Comparison of ENCODE assay signal across 17 mouse cellular contexts in genomic region chr2:68194444-68194843, GRCm38 (mm10).
DNase-seq lines count a peak whose midpoint lies in the region; ATAC-seq and TF ChIP-seq lines count a peak whose summit lies in the region.
"Had no signal": no experiment of that assay in that cellular context is flagged by ENCODE, and none has a peak within 500 bp of the region (broad histone marks: within the 10 kb centered on the region; RNA-seq: fewer than 3 reads in every experiment).

No protein-coding gene starts in this region.

- H3K9ac ChIP-seq in forebrain, embryonic 13.5 days, result no peak overlapping the region
- no peak overlapping the region for H3K9ac ChIP-seq in forebrain, embryonic 16.5 days (replicated peaks; ENCODE audit: low read depth, low read length)
- H3K9ac ChIP-seq: embryonic facial prominence, embryonic 13.5 days; forebrain, postnatal 0 days had no signal

- H3K4me3 ChIP-seq in forebrain, embryonic 13.5 days, result no peak overlapping the region
- no peak overlapping the region for H3K4me3 ChIP-seq in forebrain, embryonic 16.5 days (replicated peaks; ENCODE audit: low read length)
- H3K4me3 ChIP-seq in myocyte, result no peak overlapping the region
- H3K4me3 ChIP-seq: embryonic facial prominence, embryonic 13.5 days had no signal

- WGBS in forebrain, embryonic 13.5 days, result 66% methylated on average over 4 of the region's 4 CpGs
- 45% methylated on average over 4 of the region's 4 CpGs for WGBS in forebrain, embryonic 16.5 days

- peak; percentile 27 for DNase-seq in heart, adult 11 months
- DNase-seq in heart, adult 9 months (ENCODE audit: low spot score in 2 of 2), result no peak
- peak; percentile 42 for DNase-seq in brain, embryonic 14.5 days (ENCODE audit: low read depth)
- no peak for DNase-seq in spleen, postnatal 4 days (ENCODE audit: low spot score in 2 of 2)
- DNase-seq: adrenal gland, adult 2 months; adrenal gland, postnatal 10 days; adrenal gland, postnatal 25 days; cerebellum, adult 11-12 months; cerebellum, adult 2 months; cerebellum, adult 9-10 months; cerebellum, postnatal 10 days; cerebellum, postnatal 25 days; forebrain, postnatal 0 days had no signal

- no peak for TF ChIP-seq POLR2A in brain, embryonic 14.5 days (IDR thresholded peaks at IDR 0.05; ENCODE audit: borderline replicate concordance, extremely low read depth, insufficient read depth, insufficient read length, poor library complexity, severe bottlenecking)
- no peak for TF ChIP-seq POLR2A in myocyte (IDR thresholded peaks at IDR 0.05; ENCODE audit: insufficient read length, low read depth)

- no peak overlapping the region for H3ac ChIP-seq in myocyte (ENCODE audit: control insufficient read depth, insufficient read length)

- no peaks in the 10 kb centered on the region for H3K27me3 ChIP-seq in forebrain, embryonic 13.5 days
- no peaks in the 10 kb centered on the region for H3K27me3 ChIP-seq in forebrain, embryonic 16.5 days (replicated peaks; ENCODE audit: control insufficient read depth, insufficient read depth, low read length)
- no peaks in the 10 kb centered on the region for H3K27me3 ChIP-seq in myocyte (ENCODE audit: control insufficient read depth, insufficient read depth, insufficient read length)
- H3K27me3 ChIP-seq: embryonic facial prominence, embryonic 13.5 days had no signal

- no peaks in the 10 kb centered on the region for H3K36me3 ChIP-seq in forebrain, embryonic 13.5 days (ENCODE audit: poor library complexity, severe bottlenecking)
- H3K36me3 ChIP-seq in forebrain, embryonic 16.5 days (ENCODE audit: control insufficient read depth, insufficient read depth), result no peaks in the 10 kb centered on the region
- no peaks in the 10 kb centered on the region for H3K36me3 ChIP-seq in myocyte (ENCODE audit: control insufficient read depth, insufficient read depth)
- H3K36me3 ChIP-seq: embryonic facial prominence, embryonic 13.5 days had no signal

- H3K4me2 ChIP-seq in forebrain, embryonic 13.5 days, result no peak overlapping the region
- H3K4me2 ChIP-seq in forebrain, embryonic 16.5 days (ENCODE audit: low read length), result no peak overlapping the region
- no peak overlapping the region for H3K4me2 ChIP-seq in myocyte (ENCODE audit: low read depth)
- H3K4me2 ChIP-seq: embryonic facial prominence, embryonic 13.5 days had no signal

- no peak for TF ChIP-seq CTCF in brain, embryonic 14.5 days (IDR thresholded peaks at IDR 0.05; ENCODE audit: borderline replicate concordance, extremely low read depth, insufficient read depth, insufficient read length)

- H3K27ac ChIP-seq in forebrain, embryonic 13.5 days, result no peak overlapping the region
- H3K27ac ChIP-seq in forebrain, embryonic 16.5 days (ENCODE audit: low read length), result no peak overlapping the region
- H3K27ac ChIP-seq: embryonic facial prominence, embryonic 13.5 days had no signal

- H3K79me2 ChIP-seq in myocyte (ENCODE audit: control insufficient read depth, insufficient read depth), result no peaks in the 10 kb centered on the region

- H3K4me1 ChIP-seq in forebrain, embryonic 13.5 days, result 0 out of 2 replicates have a peak, but pooled peaks cover 9% of the 10 kb centered on the region
- H3K4me1 ChIP-seq in forebrain, embryonic 16.5 days (replicated peaks; ENCODE audit: control insufficient read depth, insufficient read depth, low read length), result no peaks in the 10 kb centered on the region
- H3K4me1 ChIP-seq: embryonic facial prominence, embryonic 13.5 days had no signal

- H3K9me3 ChIP-seq in forebrain, embryonic 13.5 days (replicated peaks), result no peaks in the 10 kb centered on the region
- H3K9me3 ChIP-seq in forebrain, embryonic 16.5 days (ENCODE audit: control insufficient read depth, low read length), result no peaks in the 10 kb centered on the region
- H3K9me3 ChIP-seq: embryonic facial prominence, embryonic 13.5 days had no signal

- ATAC-seq in forebrain, embryonic 13.5 days, result peak; percentile 38; the same call in 1 of the 2 replicates
- no peak for ATAC-seq in forebrain, embryonic 16.5 days
- ATAC-seq: forebrain, postnatal 0 days had no signal

TF ChIP-seq in myocyte, 11 proteins besides CTCF, POLR2A, EP300 and RAD21:
- TF ChIP-seq E2F4 (IDR thresholded peaks at IDR 0.05; ENCODE audit: insufficient read depth) (no peak), CEBPB (IDR thresholded peaks at IDR 0.05; ENCODE audit: insufficient read depth, poor library complexity, severe bottlenecking) (no peak), TCF12 (IDR thresholded peaks at IDR 0.05; ENCODE audit: insufficient read depth, poor library complexity, severe bottlenecking) (no peak), TCF3 (IDR thresholded peaks at IDR 0.05; ENCODE audit: insufficient read length, low read depth) (no peak), USF1 (IDR thresholded peaks at IDR 0.05; ENCODE audit: low read depth) (no peak), REST (IDR thresholded peaks at IDR 0.05; ENCODE audit: insufficient read depth, insufficient read length) (no peak), MYOG (IDR thresholded peaks at IDR 0.05; ENCODE audit: control insufficient read depth in 1 of 3, insufficient read depth in 1 of 3, insufficient read length in 2 of 3, low read depth in 2 of 3) (peak in 1 of 3 experiments; percentile 33), SRF (IDR thresholded peaks at IDR 0.05; ENCODE audit: control insufficient read depth, insufficient read length, low read depth) (no peak), MYOD1 (IDR thresholded peaks at IDR 0.05; ENCODE audit: control insufficient read depth in 1 of 3, insufficient read length in 2 of 3, low read depth in 2 of 3) (peak in 2 of 3 experiments; percentile 34 to 79), POLR2AphosphoS2 (IDR thresholded peaks at IDR 0.05; ENCODE audit: insufficient read length, low read depth) (no peak), MAX (IDR thresholded peaks at IDR 0.05; ENCODE audit: low read depth) (no peak)
TF ChIP-seq in myocyte: peak in this region for 2.

Comparison
In these comparisons a context has a peak if more than half of its experiments do, and no peak if none do; other contexts are left out.
1. DNase-seq: peak in heart, adult 11 months (single experiment) and brain, embryonic 14.5 days (single experiment); none in heart, adult 9 months (0 of 2) and spleen, postnatal 4 days (0 of 2).